10 mouse cellular contexts compared by ENCODE assay signal in genomic region chr13:101216421-101216820, GRCm38 (mm10).
DNase-seq lines count a peak whose midpoint lies in the region; ATAC-seq and TF ChIP-seq lines count a peak whose summit lies in the region.
"Had no signal": no experiment of that assay in that cellular context is flagged by ENCODE, and none has a peak within 500 bp of the region (broad histone marks: within the 10 kb centered on the region; RNA-seq: fewer than 3 reads in every experiment).

No protein-coding gene starts in this region.

- no peak for TF ChIP-seq CTCF in left cerebral cortex, adult 2 months (IDR thresholded peaks at IDR 0.05)

- no peak overlapping the region for H3K4me2 ChIP-seq in embryonic facial prominence, embryonic 14.5 days (ENCODE audit: low read depth, low read length)
- 0 out of 2 replicates have a peak overlapping the region, but pooled peaks have one; percentile 11 for H3K4me2 ChIP-seq in intestine, embryonic 16.5 days (ENCODE audit: low read depth, low read length)
- H3K4me2 ChIP-seq in limb, embryonic 13.5 days (replicated peaks), result no peak overlapping the region
- H3K4me2 ChIP-seq: hindbrain, embryonic 14.5 days had no signal

- H3K4me3 ChIP-seq in left cerebral cortex, adult 2 months, result no peak overlapping the region
- H3K4me3 ChIP-seq in embryonic facial prominence, embryonic 14.5 days (ENCODE audit: low read depth, low read length), result no peak overlapping the region
- H3K4me3 ChIP-seq in intestine, embryonic 16.5 days (ENCODE audit: low read length), result no peak overlapping the region
- H3K4me3 ChIP-seq in limb, embryonic 13.5 days, result no peak overlapping the region
- no peak overlapping the region for H3K4me3 ChIP-seq in heart, embryonic 10.5 days

- H3K9ac ChIP-seq in embryonic facial prominence, embryonic 14.5 days (ENCODE audit: low read depth, low read length), result no peak overlapping the region
- H3K9ac ChIP-seq in intestine, embryonic 16.5 days (ENCODE audit: low read depth, low read length), result no peak overlapping the region
- H3K9ac ChIP-seq in limb, embryonic 13.5 days, result no peak overlapping the region
- H3K9ac ChIP-seq: hindbrain, embryonic 14.5 days had no signal

- H3K9me3 ChIP-seq in embryonic facial prominence, embryonic 14.5 days (ENCODE audit: control insufficient read depth, low read length), result no peaks in the 10 kb centered on the region
- no peaks in the 10 kb centered on the region for H3K9me3 ChIP-seq in intestine, embryonic 16.5 days (ENCODE audit: control insufficient read depth, low read length)
- no peaks in the 10 kb centered on the region for H3K9me3 ChIP-seq in limb, embryonic 13.5 days
- no peaks in the 10 kb centered on the region for H3K9me3 ChIP-seq in heart, embryonic 10.5 days

- no peak for ATAC-seq in embryonic facial prominence, embryonic 14.5 days (ENCODE audit: low read depth)
- peak; percentile 70 for ATAC-seq in intestine, embryonic 16.5 days
- no peak for ATAC-seq in limb, embryonic 13.5 days (ENCODE audit: low FRiP score, low read depth)
- ATAC-seq: forebrain, embryonic 14.5 days had no signal

- no peaks in the 10 kb centered on the region for H3K36me3 ChIP-seq in embryonic facial prominence, embryonic 14.5 days (ENCODE audit: control insufficient read depth, insufficient read depth, low read length)
- no peaks in the 10 kb centered on the region for H3K36me3 ChIP-seq in intestine, embryonic 16.5 days (ENCODE audit: control insufficient read depth, insufficient read depth, low read length)
- no peaks in the 10 kb centered on the region for H3K36me3 ChIP-seq in limb, embryonic 13.5 days
- H3K36me3 ChIP-seq in heart, embryonic 10.5 days, result no peaks in the 10 kb centered on the region

- peak overlapping the region; percentile 7; the same call in 1 of the 2 replicates for H3K27ac ChIP-seq in left cerebral cortex, adult 2 months
- H3K27ac ChIP-seq in embryonic facial prominence, embryonic 14.5 days (replicated peaks; ENCODE audit: low read depth, low read length), result peak overlapping the region; percentile 52; the same call in 1 of the 2 replicates
- H3K27ac ChIP-seq in intestine, embryonic 16.5 days (ENCODE audit: low read length), result 0 out of 2 replicates have a peak overlapping the region, but pooled peaks have one; percentile 21
- 0 out of 2 replicates have a peak overlapping the region, but pooled peaks have one; percentile 44 for H3K27ac ChIP-seq in limb, embryonic 13.5 days
- no peak overlapping the region for H3K27ac ChIP-seq in heart, embryonic 10.5 days
- H3K27ac ChIP-seq: hindbrain, embryonic 14.5 days had no signal

- no peak for DNase-seq in left cerebral cortex, adult 2 months (ENCODE audit: extremely low spot score in 1 of 2, low spot score in 2 of 2)
- DNase-seq in left cerebral cortex, postnatal 25 days (ENCODE audit: low spot score in 2 of 2), result no peak
- DNase-seq in embryonic facial prominence, embryonic 14.5 days (ENCODE audit: low spot score), result no peak
- no peak for DNase-seq in spleen, postnatal 4 days (ENCODE audit: low spot score in 2 of 2)
- DNase-seq in heart, embryonic 10.5 days (ENCODE audit: low spot score), result no peak
- DNase-seq: gastrocnemius, postnatal 36 days had no signal

- intact Hi-C loops in left cerebral cortex, adult 2 months (cut with DNase I), result loop anchor here (5.0 kb wide), 3 partner anchors 264 to 324 kb away; no protein-coding TSS in a partner anchor
- intact Hi-C loops in left cerebral cortex, postnatal 25 days (cut with DNase I), result loop anchor here (5.0 kb wide), 4 partner anchors 236 to 476 kb away; no protein-coding TSS in a partner anchor

- WGBS in embryonic facial prominence, embryonic 14.5 days, result 73% methylated on average over 4 of the region's 4 CpGs
- 54% methylated on average over 4 of the region's 4 CpGs for WGBS in intestine, embryonic 16.5 days
- 27% methylated on average over 4 of the region's 4 CpGs for WGBS in limb, embryonic 13.5 days
- WGBS in heart, embryonic 10.5 days, result 73% methylated on average over 4 of the region's 4 CpGs

- H3K27me3 ChIP-seq in embryonic facial prominence, embryonic 14.5 days (replicated peaks; ENCODE audit: control insufficient read depth, insufficient read depth, low read length), result 0 out of 2 replicates have a peak, but pooled peaks cover 2% of the 10 kb centered on the region
- no peaks in the 10 kb centered on the region for H3K27me3 ChIP-seq in intestine, embryonic 16.5 days (replicated peaks; ENCODE audit: control insufficient read depth, insufficient read depth, low read length)
- peaks cover 22% of the 10 kb centered on the region for H3K27me3 ChIP-seq in limb, embryonic 13.5 days
- no peaks in the 10 kb centered on the region for H3K27me3 ChIP-seq in heart, embryonic 10.5 days (ENCODE audit: insufficient read depth, poor library complexity, severe bottlenecking)

- peaks cover 40% of the 10 kb centered on the region for H3K4me1 ChIP-seq in embryonic facial prominence, embryonic 14.5 days (ENCODE audit: control insufficient read depth, insufficient read depth, low read length)
- H3K4me1 ChIP-seq in intestine, embryonic 16.5 days (ENCODE audit: control insufficient read depth, insufficient read depth, low read length), result peaks cover 10% of the 10 kb centered on the region
- H3K4me1 ChIP-seq in limb, embryonic 13.5 days, result peaks cover 64% of the 10 kb centered on the region
- H3K4me1 ChIP-seq in heart, embryonic 10.5 days, result peaks cover 9% of the 10 kb centered on the region; the same call in 1 of the 2 replicates
